Mouse (Mus musculus): Measurements from ENCODE around the gene Rasgrp3.

- TF ChIP-seq CTCF (IDR thresholded peaks at IDR 0.05; ENCODE audit: extremely low read depth, insufficient read length, insufficient replicate concordance, low read depth, low read length) (no peak), POLR2A (IDR thresholded peaks at IDR 0.05; ENCODE audit: low read depth, low read length) (no peak)
These were observed 17.9 kb downstream of the Rasgrp3 start for GRCm38 (mm10) chr17:75453639-75454038.
